Mouse (Mus musculus) erythroblast, embryonic 14.5 days (primary cell): Measurements from ENCODE around the gene Rad51b. TPM values are rescaled to one million over a fixed set of nuclear protein-coding genes. Genes with fewer than 3 reads are reported as not detected.

Source experiments
- H3K27me3 ChIP-seq: 2 replicates; pipeline ENCODE4 v1.6.1; 2012; ENCODE audit warnings: inconsistent platforms; ENCODE audit not compliant: control insufficient read depth
- H3K36me3 ChIP-seq: 2 replicates; pipeline ENCODE4 v1.6.1; 2012; ENCODE audit warnings: mild to moderate bottlenecking, inconsistent platforms; ENCODE audit not compliant: control insufficient read depth
- H3K4me1 ChIP-seq: 2 replicates; pipeline ENCODE4 v1.6.1; 2012; ENCODE audit warnings: inconsistent platforms; ENCODE audit not compliant: control insufficient read depth
- H3K4me3 ChIP-seq: replicated peaks from 2 replicates; pipeline ENCODE3; 2012; ENCODE audit warnings: moderate library complexity, mild to moderate bottlenecking, inconsistent platforms
- H3K9me3 ChIP-seq: 2 replicates; pipeline ENCODE4 v1.6.1; 2012; ENCODE audit warnings: low read length, inconsistent platforms, mixed read lengths; ENCODE audit not compliant: control insufficient read depth
- GATA1 ChIP-seq: IDR thresholded peaks from 2 replicates; pipeline ENCODE4 v1.6.1; 2012; ENCODE audit warnings: low read length, inconsistent platforms, mixed read lengths
- TAL1 ChIP-seq: IDR thresholded peaks from 3 replicates; pipeline ENCODE4 v1.6.1; 2012; ENCODE audit warnings: low read length, inconsistent platforms, mixed read lengths
- polyA plus RNA-seq: library from polyadenylated mRNA; stranded (reverse); fragments of >175 nt; gene quantifications from 2 replicates; pipeline ENCODE4 v1.2.3, GENCODE M21; 2012

The Rad51b gene
- polyA plus RNA-seq, 1 experiment = 0.06 TPM

DNA sequence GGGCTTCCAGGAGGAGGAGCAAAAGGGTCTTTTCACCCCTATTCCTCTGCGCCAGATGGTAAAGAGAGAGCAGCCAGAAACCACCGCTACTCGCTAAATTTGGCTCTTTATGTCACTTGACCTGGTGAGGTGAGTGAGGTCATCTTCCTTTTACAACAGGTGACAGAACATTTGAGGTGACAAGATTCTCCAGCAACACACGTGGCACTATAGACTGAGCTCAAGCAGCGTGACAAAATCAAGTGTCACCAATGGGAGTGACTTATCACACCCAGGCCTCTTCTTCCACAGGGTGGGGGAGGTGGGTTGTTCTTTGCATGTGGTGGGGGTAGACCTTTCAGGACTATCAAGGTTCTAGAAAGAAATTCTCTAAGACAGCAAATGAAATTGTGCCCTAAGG lies 543.4 kb downstream of the Rad51b start:
- Histone ChIP-seq H3K36me3 (no peaks in the 10 kb centered on the region), H3K27me3 (no peaks in the 10 kb centered on the region), H3K4me1 (peaks cover 26% of the 10 kb centered on the region), H3K4me3 (no peak overlapping the region), H3K9me3 (no peaks in the 10 kb centered on the region)
- TF ChIP-seq TAL1 = no peak
- TF ChIP-seq GATA1 = no peak

GRCm38 (mm10) chr12:79841248-79841647 lies 544.2 kb downstream of the Rad51b start:
- Histone ChIP-seq H3K36me3 (no peaks in the 10 kb centered on the region), H3K4me1 (peaks cover 26% of the 10 kb centered on the region), H3K27me3 (no peaks in the 10 kb centered on the region), H3K4me3 (no peak overlapping the region), H3K9me3 (no peaks in the 10 kb centered on the region)
- TF ChIP-seq GATA1 = no peak
- TF ChIP-seq TAL1 = no peak

DNA sequence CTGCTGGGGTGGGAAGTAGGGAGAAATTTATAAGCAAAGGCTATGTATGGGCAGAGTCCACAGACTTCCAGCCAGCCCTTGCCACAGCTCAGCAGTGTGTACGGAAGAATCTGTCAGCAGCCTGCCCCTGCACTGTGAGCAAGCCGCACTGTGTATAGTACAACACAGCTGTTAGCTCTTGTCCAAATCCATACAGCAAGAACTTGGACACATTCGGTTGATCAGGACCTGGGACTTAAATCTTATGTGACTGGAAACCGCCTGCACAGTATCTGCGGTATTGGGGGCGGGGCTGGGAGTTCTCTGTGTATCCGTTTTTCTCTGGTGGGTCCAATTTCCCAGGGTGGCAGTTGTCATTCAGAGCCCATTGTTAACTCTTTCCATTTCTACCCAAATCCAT lies 545.2 kb downstream of the Rad51b start:
- peaks cover 26% of the 10 kb centered on the region for H3K4me1 ChIP-seq
- no peak for TF ChIP-seq GATA1
- no peak for TF ChIP-seq TAL1
- no peak overlapping the region for H3K4me3 ChIP-seq
- no peaks in the 10 kb centered on the region for H3K27me3 ChIP-seq
- no peaks in the 10 kb centered on the region for H3K9me3 ChIP-seq
- no peaks in the 10 kb centered on the region for H3K36me3 ChIP-seq

- Histone ChIP-seq H3K4me1 (peaks cover 24% of the 10 kb centered on the region), H3K36me3 (no peaks in the 10 kb centered on the region), H3K4me3 (no peak overlapping the region), H3K27me3 (no peaks in the 10 kb centered on the region), H3K9me3 (no peaks in the 10 kb centered on the region)
- no peak for TF ChIP-seq GATA1
- TF ChIP-seq TAL1 = no peak
Measured at GRCm38 (mm10) chr12:79843002-79843401, 545.9 kb downstream of the Rad51b start.

GRCm38 (mm10) chr12:79843496-79843895 lies 546.4 kb downstream of the Rad51b start:
- H3K4me3 ChIP-seq = no peak overlapping the region
- no peaks in the 10 kb centered on the region for H3K9me3 ChIP-seq
- no peaks in the 10 kb centered on the region for H3K36me3 ChIP-seq
- H3K4me1 ChIP-seq = peaks cover 19% of the 10 kb centered on the region
- TF ChIP-seq TAL1 = no peak
- no peak for TF ChIP-seq GATA1
- no peaks in the 10 kb centered on the region for H3K27me3 ChIP-seq

- TF ChIP-seq TAL1 (no peak), GATA1 (no peak)
- Histone ChIP-seq H3K4me1 (peaks cover 2% of the 10 kb centered on the region), H3K9me3 (no peaks in the 10 kb centered on the region), H3K4me3 (no peak overlapping the region), H3K27me3 (no peaks in the 10 kb centered on the region), H3K36me3 (no peaks in the 10 kb centered on the region)
Measured at GRCm38 (mm10) chr12:79846247-79847151, 549.4 kb downstream of the Rad51b start.

GRCm38 (mm10) chr12:79848539-79848938 lies 551.5 kb downstream of the Rad51b start:
- no peaks in the 10 kb centered on the region for H3K27me3 ChIP-seq
- H3K4me3 ChIP-seq = no peak overlapping the region
- H3K4me1 ChIP-seq = no peaks in the 10 kb centered on the region
- peaks cover 2% of the 10 kb centered on the region; the same call in 1 of the 2 replicates for H3K9me3 ChIP-seq
- TF ChIP-seq GATA1 (no peak), TAL1 (no peak)
- no peaks in the 10 kb centered on the region for H3K36me3 ChIP-seq

DNA sequence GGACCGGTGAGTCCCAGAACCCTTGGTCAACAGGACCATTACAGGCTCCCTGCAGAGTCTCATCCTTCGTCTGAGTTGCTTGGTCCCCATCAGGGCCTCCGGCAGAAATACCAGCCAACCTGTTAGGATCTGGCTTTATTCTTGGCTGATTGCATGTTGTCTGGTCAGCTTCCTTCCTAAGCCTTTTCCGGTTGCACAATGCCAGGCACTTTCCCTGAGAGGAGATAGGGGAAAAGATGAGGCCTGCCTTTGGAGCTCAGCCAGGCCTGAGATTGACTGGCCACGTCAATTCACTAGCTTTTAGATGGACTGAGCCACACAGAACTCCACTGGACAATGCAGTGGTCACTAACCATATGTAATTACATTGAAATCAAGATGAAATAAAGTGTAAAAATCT lies 552.9 kb downstream of the Rad51b start:
- no peaks in the 10 kb centered on the region for H3K27me3 ChIP-seq
- H3K4me1 ChIP-seq = peaks cover 4% of the 10 kb centered on the region
- H3K36me3 ChIP-seq = no peaks in the 10 kb centered on the region
- TF ChIP-seq TAL1 (no peak), GATA1 (no peak)
- H3K9me3 ChIP-seq = peaks cover 2% of the 10 kb centered on the region; the same call in 1 of the 2 replicates
- no peak overlapping the region for H3K4me3 ChIP-seq

- H3K4me3 ChIP-seq = no peak overlapping the region
- no peak for TF ChIP-seq GATA1
- no peak for TF ChIP-seq TAL1
- H3K27me3 ChIP-seq = no peaks in the 10 kb centered on the region
- H3K4me1 ChIP-seq = peaks cover 6% of the 10 kb centered on the region
- no peaks in the 10 kb centered on the region for H3K36me3 ChIP-seq
- peaks cover 2% of the 10 kb centered on the region; the same call in 1 of the 2 replicates for H3K9me3 ChIP-seq
Measured at GRCm38 (mm10) chr12:79851898-79852297, 554.8 kb downstream of the Rad51b start.
